10 mouse cellular contexts compared by ENCODE assay signal in genomic region chr1:194739894-194740293, GRCm38 (mm10).
DNase-seq lines count a peak whose midpoint lies in the region; ATAC-seq and TF ChIP-seq lines count a peak whose summit lies in the region.
"Had no signal": no experiment of that assay in that cellular context is flagged by ENCODE, and none has a peak within 500 bp of the region (broad histone marks: within the 10 kb centered on the region; RNA-seq: fewer than 3 reads in every experiment).

No protein-coding gene starts in this region.

- TF ChIP-seq POLR2A in myocyte (IDR thresholded peaks at IDR 0.05; ENCODE audit: insufficient read length, low read depth), result no peak

- H3K27ac ChIP-seq in liver, embryonic 11.5 days (ENCODE audit: low read depth, low read length), result no peak overlapping the region
- no peak overlapping the region for H3K27ac ChIP-seq in gastrocnemius, adult 2 months
- peak overlapping the region; percentile 59; the same call in 1 of the 2 replicates for H3K27ac ChIP-seq in limb, embryonic 10.5 days
- H3K27ac ChIP-seq: embryonic facial prominence, embryonic 12.5 days had no signal

- no peak overlapping the region for H3K9ac ChIP-seq in liver, embryonic 11.5 days (ENCODE audit: low read depth, low read length)
- H3K9ac ChIP-seq: embryonic facial prominence, embryonic 12.5 days had no signal

- no peaks in the 10 kb centered on the region for H3K36me3 ChIP-seq in liver, embryonic 11.5 days (ENCODE audit: control insufficient read depth, insufficient read depth, low read length)
- no peaks in the 10 kb centered on the region for H3K36me3 ChIP-seq in limb, embryonic 10.5 days
- no peaks in the 10 kb centered on the region for H3K36me3 ChIP-seq in myocyte (ENCODE audit: control insufficient read depth, insufficient read depth)
- H3K36me3 ChIP-seq: embryonic facial prominence, embryonic 12.5 days; G1E had no signal

- no peaks in the 10 kb centered on the region for H3K79me2 ChIP-seq in myocyte (ENCODE audit: control insufficient read depth, insufficient read depth)

- H3K9me3 ChIP-seq in liver, embryonic 11.5 days (ENCODE audit: control insufficient read depth, low read length), result no peaks in the 10 kb centered on the region
- H3K9me3 ChIP-seq in limb, embryonic 10.5 days (replicated peaks), result no peaks in the 10 kb centered on the region
- H3K9me3 ChIP-seq: embryonic facial prominence, embryonic 12.5 days; G1E had no signal

- no peak for ATAC-seq in liver, embryonic 11.5 days (replicated peaks; ENCODE audit: low FRiP score)

- no peaks in the 10 kb centered on the region for H3K4me1 ChIP-seq in liver, embryonic 11.5 days (replicated peaks; ENCODE audit: control insufficient read depth, insufficient read depth, low read length)
- peaks cover 24% of the 10 kb centered on the region for H3K4me1 ChIP-seq in limb, embryonic 10.5 days

- H3K4me3 ChIP-seq in liver, embryonic 11.5 days (ENCODE audit: low read depth, low read length), result no peak overlapping the region
- H3K4me3 ChIP-seq in gastrocnemius, adult 2 months, result no peak overlapping the region
- H3K4me3 ChIP-seq in limb, embryonic 10.5 days, result no peak overlapping the region
- no peak overlapping the region for H3K4me3 ChIP-seq in myocyte
- H3K4me3 ChIP-seq: embryonic facial prominence, embryonic 12.5 days had no signal

- H3ac ChIP-seq in myocyte (ENCODE audit: control insufficient read depth, insufficient read length), result no peak overlapping the region

- no peaks in the 10 kb centered on the region for H3K27me3 ChIP-seq in liver, embryonic 11.5 days (replicated peaks; ENCODE audit: control insufficient read depth, insufficient read depth, low read length)
- no peaks in the 10 kb centered on the region for H3K27me3 ChIP-seq in limb, embryonic 10.5 days (ENCODE audit: low read depth, poor library complexity, severe bottlenecking)
- H3K27me3 ChIP-seq in myocyte (ENCODE audit: control insufficient read depth, insufficient read depth, insufficient read length), result no peaks in the 10 kb centered on the region
- H3K27me3 ChIP-seq: embryonic facial prominence, embryonic 12.5 days had no signal

- H3K4me2 ChIP-seq in liver, embryonic 11.5 days, result no peak overlapping the region
- H3K4me2 ChIP-seq in myocyte (ENCODE audit: low read depth), result no peak overlapping the region
- H3K4me2 ChIP-seq: embryonic facial prominence, embryonic 12.5 days had no signal

- TF ChIP-seq CTCF in gastrocnemius, adult 2 months (IDR thresholded peaks at IDR 0.05), result no peak

- intact Hi-C loops in gastrocnemius, adult 2 months (cut with DNase I), result no loop called here

- DNase-seq in liver, result peak; percentile 18
- DNase-seq in liver, embryonic 11.5 days (ENCODE audit: low spot score), result no peak
- peak; percentile 32 for DNase-seq in gastrocnemius, adult 2 months
- no peak for DNase-seq in limb, embryonic 10.5 days (ENCODE audit: low spot score)
- no peak for DNase-seq in urinary bladder, postnatal 10 days (ENCODE audit: low spot score)
- DNase-seq in ovary, adult 18-20 months (ENCODE audit: low spot score), result no peak
- no peak for DNase-seq in left cerebral cortex, adult 18-20 months (ENCODE audit: low spot score in 2 of 2)

TF ChIP-seq in myocyte, 11 proteins besides CTCF, POLR2A, EP300 and RAD21:
- TF ChIP-seq TCF12 (IDR thresholded peaks at IDR 0.05; ENCODE audit: insufficient read depth, poor library complexity, severe bottlenecking), result peak; percentile 29
- no peak for TF ChIP-seq USF1 (IDR thresholded peaks at IDR 0.05; ENCODE audit: low read depth)
- TF ChIP-seq MYOD1 (IDR thresholded peaks at IDR 0.05; ENCODE audit: control insufficient read depth in 1 of 3, insufficient read length in 2 of 3, low read depth in 2 of 3), result peak in 2 of 3 experiments; percentile 80 to 84
- TF ChIP-seq MYOG (IDR thresholded peaks at IDR 0.05; ENCODE audit: control insufficient read depth in 1 of 3, insufficient read depth in 1 of 3, insufficient read length in 2 of 3, low read depth in 2 of 3), result peak in 2 of 3 experiments; percentile 8 to 72
- no peak for TF ChIP-seq CEBPB (IDR thresholded peaks at IDR 0.05; ENCODE audit: insufficient read depth, poor library complexity, severe bottlenecking)

Comparison
In these comparisons a context has a peak if more than half of its experiments do, and no peak if none do; other contexts are left out.
1. DNase-seq: peak in liver (single experiment) and gastrocnemius, adult 2 months (single experiment); none in liver, embryonic 11.5 days (single experiment), limb, embryonic 10.5 days (single experiment), urinary bladder, postnatal 10 days (single experiment), ovary, adult 18-20 months (single experiment) and left cerebral cortex, adult 18-20 months (0 of 2).